Mouse (Mus musculus): ENCODE results near the gene Lce1m. TPM values are rescaled to one million over a fixed set of nuclear protein-coding genes. Genes with fewer than 3 reads are reported as not detected.

Gene Lce1m
- total RNA-seq, 1 experiment from 2014 or later: not detected

Other genes with a start within 250 kb of the Lce1m start
- gene Lce1i, start 240.2 kb downstream of the Lce1m start, total RNA-seq (2017): not detected in 3 replicates
- gene Lce1j, start 228.5 kb downstream of the Lce1m start, total RNA-seq (2017): not detected in 3 replicates
- not detected in 3 replicates for gene Lce1k, start 211.2 kb downstream of the Lce1m start, total RNA-seq (2017)
- not detected in 3 replicates for gene Kprp, start 191.8 kb downstream of the Lce1m start, total RNA-seq (2017)
- gene Lce1l, start 167.8 kb downstream of the Lce1m start, total RNA-seq (2017): not detected in 3 replicates
- gene 2310050C09Rik, start 148.8 kb downstream of the Lce1m start, total RNA-seq (2017): not detected in 3 replicates
- gene Lce3a, start 92.8 kb downstream of the Lce1m start, total RNA-seq (2017): not detected in 3 replicates
- gene Lce3b, start 86.1 kb downstream of the Lce1m start, total RNA-seq (2017): not detected in 3 replicates
- not detected in 3 replicates for gene Lce3c, start 74.6 kb downstream of the Lce1m start, total RNA-seq (2017)
- gene Lce3d, start 61.7 kb downstream of the Lce1m start, total RNA-seq (2017): not detected in 3 replicates
- not detected in 3 replicates for gene Lce3e, start 52.0 kb downstream of the Lce1m start, total RNA-seq (2017)
- gene Lce3f, start 26.8 kb downstream of the Lce1m start, total RNA-seq (2017): not detected in 3 replicates
- not detected in 3 replicates for gene Crct1, start 3.4 kb downstream of the Lce1m start, total RNA-seq (2017)
- gene Gm4858, start 49.8 kb upstream of the Lce1m start, total RNA-seq (2017): 0.19 TPM in 1 of 3 replicates, not detected in the others
- gene Crnn, start 125.7 kb upstream of the Lce1m start, total RNA-seq (2017): not detected in 3 replicates
- gene Flg2, start 178.2 kb upstream of the Lce1m start, total RNA-seq (2017): not detected in 3 replicates

Measured in monocyte, adult 5-6 weeks (primary cell).